Mouse (Mus musculus) layer of hippocampus, adult 9-11 months (tissue): ENCODE data around the gene Mmp21.
"Not testable (repeated sequence)": the region's sequence is repeated elsewhere in the genome, so short reads cannot be mapped to it uniquely, and the experiment has no call there.

Experiments
- DNase-seq: peaks from one replicate; pipeline ENCODE4 v3.0.0; 2022

The Mmp21 gene

DNA sequence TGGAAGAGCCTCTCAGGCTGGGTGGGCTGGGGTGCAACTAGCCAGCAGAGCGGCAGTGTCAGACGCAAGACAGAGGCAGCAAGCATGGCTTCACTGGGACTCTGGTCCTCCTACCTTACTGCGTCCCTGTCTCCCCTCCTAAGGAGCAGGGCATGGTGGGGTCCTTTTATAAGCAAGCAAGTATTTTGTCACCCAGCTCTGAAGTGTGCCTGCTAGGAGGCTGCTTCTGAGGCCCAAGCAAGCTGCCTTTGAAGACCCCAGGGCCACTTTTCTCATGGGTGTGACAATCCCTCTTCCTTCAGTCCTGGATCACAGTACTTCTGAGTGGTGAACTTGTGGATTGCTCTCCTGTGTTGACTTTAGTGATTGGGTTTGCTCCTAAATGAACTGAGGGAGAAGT is at the start of gene Mmp21:
Gene Mmp21 (minus strand): TSS at position 101 of the 400 bp plus-strand sequence.
- DNase-seq = no peak

DNA sequence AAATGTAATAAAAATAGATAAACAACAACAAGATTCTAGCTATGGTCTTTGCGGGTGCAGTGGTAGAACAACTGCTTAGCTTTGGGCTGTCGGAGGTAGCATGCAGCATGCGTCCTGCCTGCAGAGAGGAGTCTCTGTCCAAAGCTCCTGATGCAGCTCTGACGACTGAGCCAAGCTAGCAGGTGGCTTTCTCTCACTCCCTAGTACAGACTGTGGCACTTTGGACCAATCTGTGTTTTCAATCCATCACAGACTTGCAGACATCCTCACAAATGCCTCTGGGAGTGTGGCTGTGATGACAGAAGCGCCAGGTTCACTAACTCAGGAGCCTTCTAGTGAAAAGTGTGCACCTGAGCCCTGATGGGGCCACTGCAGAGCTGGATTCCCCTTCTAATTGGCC is 49.5 kb upstream of the Mmp21 start:
- peak; percentile 42 for DNase-seq

DNA sequence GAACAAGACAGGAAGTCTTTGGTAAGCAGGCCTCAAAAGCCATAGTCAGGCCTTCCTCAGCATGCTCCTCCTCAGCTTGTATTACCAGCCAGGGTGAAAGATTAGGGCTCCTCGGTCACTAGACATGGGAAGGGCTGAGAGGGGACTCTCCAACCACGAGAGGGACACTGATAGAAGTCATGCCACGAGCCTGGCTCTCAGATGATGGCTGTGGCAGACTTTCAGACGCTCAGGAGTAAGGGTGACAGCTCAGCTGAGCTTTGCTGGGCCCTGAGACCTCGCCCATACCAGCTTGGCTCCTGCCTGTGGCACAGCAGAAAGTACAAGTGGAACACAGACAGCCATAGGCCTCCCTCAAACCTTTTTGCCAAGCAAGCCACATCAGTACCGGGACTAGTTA is 47.2 kb upstream of the Mmp21 start:
- DNase-seq = no peak

DNA sequence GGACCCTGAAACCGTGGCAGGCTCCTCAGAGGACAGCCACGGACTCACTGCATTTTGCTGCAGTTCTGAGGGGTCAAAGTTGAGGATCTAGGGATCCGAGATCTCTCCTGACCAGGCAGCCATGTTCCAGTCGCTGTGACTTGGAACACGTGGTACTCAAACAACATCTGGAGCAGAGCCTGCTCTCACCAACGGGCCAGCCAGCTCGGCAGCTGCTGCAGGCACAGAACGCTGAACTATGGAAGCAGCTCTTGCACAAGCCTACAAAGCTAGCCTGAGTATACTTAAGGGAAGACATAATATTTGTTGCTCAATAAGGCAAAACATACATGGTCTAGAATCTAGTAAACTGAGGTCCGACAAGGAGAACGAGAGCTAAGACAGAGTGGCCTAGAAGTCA is 45.7 kb upstream of the Mmp21 start:
- DNase-seq = no peak

DNA sequence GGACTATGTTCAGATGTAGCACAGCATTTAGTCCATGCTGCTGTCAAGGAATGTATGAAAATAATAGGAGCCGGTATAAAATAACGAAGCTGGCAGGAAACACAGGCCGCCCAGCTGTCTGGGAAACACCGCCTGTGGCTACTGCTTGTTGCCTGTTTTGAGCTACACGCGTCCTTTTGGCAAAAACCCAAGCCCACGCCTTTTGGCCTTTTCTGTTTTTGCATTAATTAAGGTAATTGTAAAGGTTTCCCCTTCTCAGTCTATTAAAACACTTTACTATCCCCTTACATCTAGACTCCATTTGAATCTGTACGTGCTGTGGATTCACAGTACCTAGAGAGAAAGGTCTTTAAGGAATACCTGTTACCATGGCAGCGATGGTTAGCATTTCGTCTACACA is 45.0 kb upstream of the Mmp21 start:
- no peak for DNase-seq

DNA sequence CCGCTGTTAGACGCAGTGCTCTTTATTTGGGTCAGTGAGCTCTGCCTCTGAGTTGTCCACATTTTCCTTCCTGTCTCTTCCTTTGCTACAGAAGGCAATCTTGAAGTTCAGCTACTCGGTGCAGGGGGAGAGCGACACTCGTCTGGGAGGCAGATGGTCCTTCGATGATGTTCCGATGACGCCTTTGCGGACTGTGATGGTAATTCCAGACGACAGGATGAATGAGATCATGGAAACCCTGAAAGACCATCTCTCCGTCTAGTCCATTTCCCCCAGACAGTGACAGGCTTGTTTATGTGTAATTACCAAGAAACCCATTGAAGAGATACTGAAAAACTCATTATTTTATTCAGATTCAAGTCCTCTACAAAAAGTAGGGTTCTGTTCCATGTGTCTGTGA is 40.8 kb upstream of the Mmp21 start:
- DNase-seq = no peak

DNA sequence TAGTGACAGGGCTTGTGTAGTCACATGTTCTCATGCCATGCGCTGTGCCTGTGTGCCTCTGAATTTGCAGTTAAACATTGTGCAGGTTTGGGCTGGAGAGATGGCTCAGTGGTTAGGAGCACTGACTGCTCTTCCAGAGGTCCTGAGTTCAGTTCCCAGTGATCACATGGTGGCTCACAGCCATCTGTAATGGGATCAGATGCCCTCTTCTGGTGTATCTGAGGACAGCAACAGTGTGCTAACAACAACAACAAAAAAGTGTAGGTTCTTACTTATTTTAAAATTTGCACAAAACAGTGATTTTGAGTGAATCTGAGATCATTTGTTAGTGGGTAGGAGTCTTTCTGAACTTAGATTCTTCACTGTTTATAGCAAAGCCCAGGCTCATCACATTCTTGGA is 38.7 kb upstream of the Mmp21 start:
- no peak for DNase-seq

DNA sequence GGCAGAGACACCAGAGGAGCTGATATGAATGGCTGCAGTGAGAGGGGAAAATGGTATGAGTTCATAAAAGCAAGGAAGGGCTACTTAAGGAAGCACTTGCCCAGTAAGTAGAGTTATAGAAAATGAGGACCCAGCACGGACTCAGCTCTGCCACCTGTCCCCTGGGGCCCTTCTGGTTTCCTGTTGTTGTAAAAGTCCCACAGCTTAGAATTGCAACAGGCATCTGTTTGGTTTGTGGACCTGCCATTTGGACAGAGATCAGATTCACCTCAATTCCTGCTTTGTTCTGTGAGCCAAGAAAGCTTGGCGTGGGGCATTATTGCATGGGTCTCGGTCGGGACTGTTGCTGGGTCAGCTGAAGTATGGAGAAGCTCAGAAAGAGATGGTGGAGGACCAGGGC is 35.5 kb upstream of the Mmp21 start:
- DNase-seq = no peak

DNA sequence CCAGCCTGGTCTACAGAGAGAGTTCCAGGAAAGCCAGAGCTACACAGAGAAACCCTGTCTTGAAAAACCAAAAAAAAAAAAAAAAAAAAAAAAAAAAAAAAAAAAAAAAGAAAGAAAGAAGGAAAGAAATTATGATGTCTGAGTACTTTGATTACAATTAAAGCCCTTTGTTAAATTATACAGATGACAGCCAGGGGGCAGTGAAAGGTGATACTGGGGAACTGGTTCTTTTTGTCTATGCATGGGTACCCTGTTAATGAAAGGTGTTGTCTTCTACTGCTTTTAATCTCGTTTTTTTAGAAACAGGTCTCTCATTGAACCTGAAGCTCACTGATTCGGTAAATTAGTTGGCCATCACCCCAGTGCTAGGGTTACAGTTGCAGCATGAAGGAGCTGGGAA is 27.4 kb upstream of the Mmp21 start:
- no peak for DNase-seq

DNA sequence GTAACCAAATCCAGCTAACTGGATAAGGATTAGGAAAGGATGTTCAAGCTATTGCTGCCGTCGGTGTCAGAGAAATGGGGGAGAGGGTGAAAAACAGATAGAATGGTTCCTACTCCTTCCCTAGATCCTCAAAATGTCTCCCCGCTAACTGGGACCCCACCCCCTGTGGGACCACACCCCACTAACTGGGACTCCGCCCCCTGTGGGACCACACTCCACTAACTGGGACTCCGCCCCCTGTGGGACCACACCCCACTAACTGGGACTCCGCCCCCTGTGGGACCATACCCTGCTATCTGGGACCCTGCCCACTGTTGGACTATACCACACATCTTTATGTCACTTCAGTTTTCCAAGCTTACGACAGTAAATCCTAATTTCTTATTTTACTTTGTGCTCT is 24.0 kb upstream of the Mmp21 start:
- no peak for DNase-seq

DNA sequence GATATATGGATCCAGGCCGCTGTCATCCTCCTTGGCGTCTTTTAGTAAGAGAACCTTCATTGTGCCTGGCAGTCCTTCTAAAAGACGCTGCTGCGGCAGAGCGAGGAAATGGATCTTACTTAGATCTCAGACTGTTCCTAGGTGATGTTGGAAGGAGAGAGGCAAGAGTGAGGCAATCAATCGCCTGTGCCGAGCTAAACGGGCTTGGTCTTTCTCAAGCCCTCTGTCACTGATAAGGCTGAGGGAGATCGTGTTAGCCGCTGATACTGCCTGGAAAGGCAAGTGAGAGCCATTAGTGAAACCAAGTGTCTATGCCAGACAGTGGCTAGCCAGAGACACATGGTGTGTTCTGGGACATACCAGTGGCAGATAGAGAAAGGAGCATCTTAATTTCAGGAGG is 22.5 kb upstream of the Mmp21 start:
- DNase-seq = no peak

DNA sequence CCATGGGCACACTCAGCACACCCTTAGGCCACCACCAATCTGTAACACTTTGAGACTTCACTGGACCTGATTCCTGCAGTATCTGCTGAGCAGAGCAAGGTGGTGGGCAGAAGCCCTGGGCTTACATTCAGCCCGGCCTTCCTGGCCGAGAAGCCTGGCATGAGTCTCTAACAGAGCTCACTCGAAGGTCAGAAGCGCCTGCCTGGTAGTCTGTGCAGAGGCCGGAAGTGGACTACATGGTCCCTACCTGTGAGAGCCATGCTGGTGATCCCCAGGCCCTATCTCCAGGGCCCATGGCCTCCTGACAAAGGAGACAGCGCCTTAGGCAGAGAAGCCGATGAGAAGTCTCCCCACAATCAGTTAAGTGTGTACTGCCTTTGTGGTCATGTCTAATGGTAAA is 21.5 kb upstream of the Mmp21 start:
- DNase-seq = no peak

DNA sequence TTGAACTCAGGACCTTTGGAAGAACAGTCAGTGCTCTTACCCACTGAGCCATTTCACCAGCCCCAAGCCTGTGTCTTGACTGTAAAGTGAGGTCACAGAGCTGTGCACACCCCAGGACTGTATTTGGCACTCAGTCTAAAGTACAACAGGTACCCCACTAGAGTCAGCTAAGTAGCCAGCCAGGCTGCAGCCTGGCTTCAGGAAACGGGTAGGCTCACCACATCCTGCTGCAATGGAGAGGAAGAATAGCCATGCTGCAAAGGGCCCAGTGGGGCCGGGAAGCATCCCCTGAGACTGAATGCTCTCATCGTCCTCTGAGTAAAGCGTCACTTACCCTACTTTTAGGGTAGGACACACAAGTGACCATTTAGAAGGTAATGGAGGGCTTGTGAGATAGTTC is 20.0 kb upstream of the Mmp21 start:
- DNase-seq = no peak

DNA sequence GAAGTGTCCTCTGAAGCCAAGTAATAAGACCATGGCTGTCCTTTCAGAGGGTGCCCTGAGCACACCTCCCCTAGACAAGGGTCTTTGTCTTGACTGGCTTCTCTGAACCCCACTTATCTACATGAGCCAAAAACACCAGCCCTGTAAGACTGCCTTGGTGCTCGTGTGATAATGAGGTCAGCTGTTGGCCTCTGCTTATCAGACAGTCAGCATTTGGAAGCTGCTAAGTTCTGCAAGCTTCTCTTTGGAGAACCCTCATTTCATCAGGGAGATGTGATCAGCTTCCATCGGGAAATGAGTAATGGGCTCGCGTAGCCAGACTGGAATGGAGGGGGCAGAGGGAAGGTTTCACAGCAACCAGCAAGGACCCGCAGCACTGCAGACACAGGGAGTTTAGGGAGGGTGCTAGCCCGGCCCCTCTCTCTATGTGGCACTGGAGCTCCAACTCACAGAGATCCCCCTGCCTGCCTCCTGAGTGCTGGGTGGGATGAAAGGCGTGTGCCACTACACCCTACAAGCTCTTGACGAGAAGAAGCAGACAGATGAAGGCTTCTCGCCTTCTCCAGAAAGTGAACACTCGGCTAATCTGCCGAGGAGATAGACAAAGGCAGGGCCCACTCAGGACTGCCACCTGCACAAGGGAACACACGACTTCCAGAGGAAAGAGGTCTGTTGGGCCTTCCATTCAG is 18.3 kb upstream of the Mmp21 start:
- no peak for DNase-seq

DNA sequence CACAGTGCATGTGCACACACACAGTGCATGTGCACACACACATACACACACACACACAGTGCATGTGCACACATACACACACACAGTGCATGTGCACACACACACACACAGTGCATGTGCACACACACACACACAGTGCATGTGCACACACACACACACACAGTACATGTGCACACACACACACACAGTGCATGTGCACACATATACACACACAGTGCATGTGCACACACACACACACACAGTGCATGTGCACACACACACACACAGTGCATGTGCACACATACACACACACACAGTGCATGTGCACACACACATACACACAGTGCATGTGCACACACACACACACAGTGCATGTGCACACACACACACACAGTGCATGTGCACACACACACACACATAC is 5.8 kb upstream of the Mmp21 start:
- not testable (repeated sequence) for DNase-seq

DNA sequence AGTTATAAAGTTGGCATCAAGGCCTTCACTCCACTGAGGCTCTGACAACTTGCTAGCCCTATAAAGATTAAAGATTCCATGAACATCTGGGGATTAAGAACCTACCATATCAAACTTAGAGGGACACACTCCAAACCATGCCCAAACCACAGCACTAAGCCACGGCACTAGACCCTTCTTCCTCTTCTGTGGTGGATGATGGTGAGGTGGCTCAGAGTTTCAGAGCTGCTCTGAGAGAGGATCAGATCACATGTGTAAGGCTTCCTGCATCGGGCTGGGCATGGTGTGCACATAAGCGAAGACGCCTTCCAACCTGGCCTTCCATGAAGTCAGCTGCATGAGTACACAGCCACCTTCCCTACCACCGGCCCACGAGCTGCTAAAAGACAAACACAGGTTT is 4.8 kb upstream of the Mmp21 start:
- DNase-seq = no peak

DNA sequence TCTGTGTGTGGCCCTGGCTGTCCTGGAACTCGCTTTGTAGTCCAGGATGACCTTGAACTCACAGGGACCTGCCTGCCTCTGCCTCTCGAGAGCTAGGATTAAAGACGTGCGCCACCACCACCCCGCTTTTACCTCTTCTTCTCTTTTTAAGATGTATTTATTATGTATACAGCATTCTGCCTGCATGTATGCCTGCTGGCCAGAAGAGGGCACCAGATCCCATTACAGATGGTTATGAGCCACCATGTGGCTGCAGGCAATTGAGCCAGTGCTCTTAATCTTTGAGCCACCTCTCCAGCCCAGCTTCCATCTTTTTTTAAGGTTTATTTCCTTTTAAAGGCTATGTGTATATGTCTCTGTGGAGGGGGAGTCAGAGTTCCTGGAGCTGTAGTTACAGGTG is 4.2 kb upstream of the Mmp21 start:
- DNase-seq = no peak

DNA sequence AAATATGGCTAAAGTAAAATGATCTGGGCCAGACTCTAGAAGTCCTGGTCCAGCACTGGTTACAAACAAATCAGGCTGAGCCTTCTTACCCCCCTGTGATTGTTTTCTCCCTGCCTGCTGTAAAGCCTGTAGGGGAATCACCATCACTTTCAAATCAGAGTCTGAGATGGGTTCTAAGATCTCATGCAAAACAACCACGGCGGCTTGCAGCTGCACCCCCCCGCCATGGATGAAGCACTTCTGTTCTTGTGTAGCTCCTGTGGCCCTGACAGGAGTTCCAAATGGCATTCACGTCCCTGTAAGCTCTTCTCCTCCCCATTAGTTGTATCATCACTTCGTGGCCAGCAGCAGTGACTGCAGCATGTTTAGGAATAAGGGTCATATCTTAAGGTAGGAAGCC is 3.8 kb upstream of the Mmp21 start:
- DNase-seq = no peak

DNA sequence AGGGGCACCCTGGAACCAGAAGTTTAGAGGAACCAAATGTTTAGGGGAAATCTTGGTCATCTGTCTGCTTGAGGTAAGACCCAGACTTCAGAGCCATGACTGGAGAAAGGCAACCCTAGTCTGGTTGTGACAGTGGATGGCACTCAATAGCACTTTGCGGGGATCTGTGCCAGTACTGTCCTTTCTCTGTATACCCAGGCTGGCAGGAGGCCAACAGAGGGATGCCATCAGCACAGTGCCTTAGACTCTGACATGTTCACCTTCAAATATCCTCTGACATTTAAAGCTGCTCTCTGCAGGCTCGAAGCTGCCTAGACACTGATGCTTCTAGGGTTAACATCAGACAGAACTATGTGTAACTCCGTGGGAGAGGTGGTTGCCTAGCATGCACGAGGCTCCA is 422 bp downstream of the Mmp21 start:
- no peak for DNase-seq

DNA sequence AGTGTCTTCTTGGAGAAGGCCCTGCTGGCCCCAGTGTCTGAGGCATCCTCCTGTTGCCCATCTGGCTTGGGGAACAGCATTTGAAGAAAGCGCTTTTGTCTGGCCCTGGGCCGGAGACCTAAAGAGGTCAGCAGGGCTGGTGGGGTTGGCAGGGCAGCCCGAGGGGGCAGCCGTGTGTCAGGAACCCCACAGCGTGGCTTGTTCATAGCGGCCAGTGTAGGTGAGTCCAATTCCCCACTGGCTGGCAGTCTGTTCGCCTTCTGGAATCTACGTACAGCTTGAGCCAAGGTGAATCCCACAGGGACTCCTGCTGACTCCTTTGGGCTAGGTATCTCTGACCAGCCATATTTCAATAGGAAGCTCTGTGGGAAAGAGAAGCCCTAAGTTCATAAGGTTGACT is 1.1 kb downstream of the Mmp21 start:
- DNase-seq = no peak

DNA sequence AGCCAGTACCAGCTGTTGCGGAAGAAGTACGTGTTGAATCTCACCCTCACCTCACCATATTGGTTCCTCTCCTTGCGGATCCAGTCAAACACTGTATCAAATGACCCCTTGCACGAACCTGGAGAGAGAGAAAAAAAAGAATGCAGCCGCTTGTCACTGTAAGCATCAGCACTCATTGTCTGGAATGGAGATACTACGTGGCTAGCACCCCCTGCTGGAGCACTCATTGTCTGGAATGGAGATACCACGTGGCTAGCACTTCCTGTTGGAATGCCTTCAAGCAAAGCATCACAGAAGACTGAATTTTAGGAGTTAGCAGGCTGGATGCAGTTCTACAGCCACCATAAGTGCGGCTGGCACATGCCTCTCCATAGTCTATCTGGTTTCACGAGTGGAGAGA is 3.9 kb downstream of the Mmp21 start:
- no peak for DNase-seq

DNA sequence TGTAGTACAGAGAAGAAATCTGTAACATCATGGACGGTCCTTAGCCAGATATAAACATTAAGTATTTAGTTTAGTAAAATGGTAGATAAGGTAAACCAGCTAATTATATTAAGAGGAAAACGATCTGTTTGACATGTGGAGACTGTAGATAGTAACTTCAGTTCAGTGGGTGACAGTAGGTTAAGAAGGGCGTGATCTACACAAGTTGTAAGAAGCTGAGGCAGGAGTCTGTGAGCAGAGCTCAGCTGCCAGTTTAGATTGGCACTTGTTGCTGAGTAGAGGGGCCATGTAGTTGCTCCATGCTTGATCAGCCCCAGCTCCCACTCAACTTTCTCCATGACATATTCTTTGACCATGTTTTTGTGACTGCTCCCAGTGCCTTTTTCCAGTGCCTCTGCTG is 9.0 kb downstream of the Mmp21 start:
- no peak for DNase-seq

DNA sequence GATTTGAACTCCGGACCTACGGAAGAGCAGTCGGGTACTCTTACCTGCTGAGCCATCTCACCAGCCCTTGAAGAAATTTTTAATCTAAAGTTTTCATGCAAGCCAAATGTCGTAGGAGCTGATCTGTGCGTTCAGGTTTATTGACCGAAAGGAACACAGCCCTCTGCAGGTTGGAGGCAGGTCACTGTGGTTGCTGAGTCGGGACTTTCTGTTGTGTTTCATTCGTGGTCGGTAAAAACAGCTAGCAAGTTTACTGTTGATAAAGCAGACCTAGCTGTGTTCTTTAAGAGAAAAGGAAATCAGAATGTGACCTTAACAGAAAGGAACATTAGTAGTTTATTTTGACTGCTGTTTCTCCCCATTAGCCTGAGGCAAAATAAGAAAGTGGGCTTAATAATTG is 9.9 kb downstream of the Mmp21 start:
- no peak for DNase-seq

DNA sequence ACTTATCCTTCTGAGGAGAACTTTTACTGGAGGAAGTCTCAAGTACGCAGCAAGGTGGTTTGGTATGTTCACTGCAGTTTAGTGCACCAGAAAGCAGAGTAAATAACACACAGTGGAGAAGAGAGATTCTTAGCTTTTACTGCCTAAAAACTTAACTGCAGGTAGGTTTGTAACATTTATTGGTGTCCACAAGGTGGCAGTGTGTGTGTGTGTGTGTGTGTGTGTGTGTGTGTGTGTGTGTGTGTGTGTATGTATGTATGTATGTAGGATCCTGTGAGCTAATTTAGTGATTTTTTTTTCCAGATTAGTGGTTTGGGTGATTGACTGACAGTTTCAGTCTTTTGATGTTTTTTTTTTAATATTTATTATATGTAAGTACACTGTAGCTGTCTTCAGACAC is 10.8 kb downstream of the Mmp21 start:
- DNase-seq = no peak

DNA sequence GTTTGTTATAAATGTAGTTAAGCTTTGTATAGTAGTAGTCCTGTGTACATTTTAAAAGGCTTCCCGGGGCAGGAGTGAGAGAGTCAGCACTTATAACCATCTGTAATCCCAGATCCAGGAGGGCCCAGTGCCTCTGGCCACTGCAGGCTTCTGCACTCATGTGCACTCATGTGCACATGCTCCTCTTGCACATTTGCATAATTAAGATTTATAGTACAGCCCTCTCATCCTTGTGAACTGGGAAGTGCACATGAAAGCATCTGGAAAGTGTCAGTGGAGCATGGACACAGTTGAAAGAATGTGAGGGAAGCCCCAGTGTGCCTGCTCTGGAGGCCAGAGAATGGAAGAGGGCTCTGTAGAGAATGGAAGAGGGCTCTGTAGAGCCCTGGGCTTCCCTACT is 17.4 kb downstream of the Mmp21 start:
- DNase-seq = no peak

DNA sequence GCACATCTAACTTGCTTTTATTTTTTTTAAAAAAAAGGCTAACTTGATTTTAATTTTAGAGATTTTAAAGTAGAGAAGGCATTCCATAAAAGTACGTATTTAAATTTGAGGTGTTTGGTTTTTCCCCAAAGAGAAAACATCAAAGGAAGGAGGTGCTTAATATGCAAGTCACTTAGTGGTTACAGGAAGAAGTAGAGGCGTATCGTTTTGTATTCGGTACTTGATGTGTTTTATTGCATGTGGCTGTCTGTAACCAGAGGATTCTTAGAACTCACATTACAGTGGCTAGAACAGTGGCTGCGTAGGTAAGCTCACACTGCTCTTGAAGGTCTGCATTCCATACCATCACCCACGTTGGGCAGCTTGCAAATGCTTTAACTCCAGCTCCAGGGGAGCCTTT is 34.1 kb downstream of the Mmp21 start:
- DNase-seq = no peak
